Mouse (Mus musculus) heart, postnatal 0 days (tissue): ENCODE measurements around the gene Foxg1. TPM values are rescaled to one million over a fixed set of nuclear protein-coding genes. Genes with fewer than 3 reads are reported as not detected.
A peak's percentile ranks its signal among the peaks of the same experiment; 100 is the strongest.

ENCODE experiments used
- ATAC-seq: fragments of 200-750 bp; cut with Nextera tagmentation; 2 replicates; pipeline ENCODE4 v1.8.0; 2017; ENCODE audit warnings: low read depth, moderate number of reproducible peaks, moderate library complexity; ENCODE audit not compliant: insufficient read depth
- DNase-seq: peaks from one replicate; pipeline ENCODE4 v3.0.0-alpha.2; 2016; ENCODE audit warnings: low spot score
- H3K27ac ChIP-seq: fragments of 300-500 bp; sonication (generic); 2 replicates; pipeline ENCODE4 v1.5.1; 2014; ENCODE audit warnings: low read depth, mild to moderate bottlenecking
- H3K27me3 ChIP-seq: fragments of 300-500 bp; sonication (generic); 2 replicates; pipeline ENCODE4 v1.6.1; 2014; ENCODE audit warnings: low read length, mixed read lengths; ENCODE audit not compliant: control insufficient read depth, insufficient read depth
- H3K36me3 ChIP-seq: fragments of 300-500 bp; sonication (generic); replicated peaks from 2 replicates; pipeline ENCODE4 v1.6.1; 2014; ENCODE audit warnings: low read length, mixed read lengths; ENCODE audit not compliant: control insufficient read depth, insufficient read depth
- H3K4me1 ChIP-seq: fragments of 300-500 bp; sonication (generic); 2 replicates; pipeline ENCODE4 v1.6.1; 2014; ENCODE audit warnings: antibody characterized with exemption; ENCODE audit not compliant: control insufficient read depth, insufficient read depth
- H3K4me2 ChIP-seq: fragments of 300-500 bp; sonication (generic); 2 replicates; pipeline ENCODE4 v1.6.1; 2014; ENCODE audit warnings: low read depth, mild to moderate bottlenecking, low read length, moderate library complexity
- H3K4me3 ChIP-seq: fragments of 300-500 bp; sonication (generic); 2 replicates; pipeline ENCODE4 v1.5.1; 2014; ENCODE audit warnings: low read depth, low read length
- H3K9ac ChIP-seq: fragments of 300-500 bp; sonication (generic); replicated peaks from 2 replicates; pipeline ENCODE4 v1.6.1; 2014; ENCODE audit warnings: low read depth, low read length, mixed read lengths
- H3K9me3 ChIP-seq: fragments of 300-500 bp; sonication (generic); replicated peaks from 2 replicates; pipeline ENCODE4 v1.6.1; 2016; ENCODE audit warnings: low read length; ENCODE audit not compliant: control insufficient read depth
- CTCF ChIP-seq: IDR thresholded peaks from 2 replicates; pipeline ENCODE4 v1.5.1; 2016; ENCODE audit warnings: antibody characterized with exemption, control low read depth, low read depth
- EP300 ChIP-seq: IDR thresholded peaks from 2 replicates; pipeline ENCODE4 v1.6.1; 2016; ENCODE audit warnings: antibody characterized with exemption, low read depth
- WGBS: fragments of 180-500 bp; shearing (Covaris S2); extraction: QIAGEN DNeasy Blood & Tissue Kit; methylation state at CpG from one replicate; pipeline ENCODE4 v1.1.7; 2014; 5-methylcytosine and 5-hydroxymethylcytosine counted together
- polyA plus RNA-seq: library from polyadenylated mRNA; unstranded; fragments of >200 nt; fragmentation: Nextera tagmentation; extraction: Ambion mirVana; gene quantifications from 2 replicates; pipeline ENCODE4 v1.2.1, GENCODE M21; 2015
- total RNA-seq: library from RNA; depleted of rRNA; stranded (reverse); fragments of >200 nt; gene quantifications from 2 replicates; pipeline ENCODE4 v1.2.3, GENCODE M21; 2014; ENCODE audit warnings: low replicate concordance

Gene Foxg1
- total and polyA plus RNA-seq, 2 experiments from 2014 or later, result not detected

GRCm38 (mm10) chr12:49373821-49374605 is 8.4 kb upstream of the Foxg1 start:
- no peak overlapping the region for H3K9ac ChIP-seq

GRCm38 (mm10) chr12:49374606-49374995 is 7.9 kb upstream of the Foxg1 start:
- DNase-seq (no peak), ATAC-seq (no peak)
- Histone ChIP-seq H3K27me3 (peaks cover 75% of the 10 kb centered on the region), H3K4me1 (no peaks in the 10 kb centered on the region), H3K27ac (no peak overlapping the region), H3K36me3 (no peaks in the 10 kb centered on the region), H3K4me3 (peak overlapping the region; percentile 43), H3K4me2 (peak overlapping the region; percentile 59), H3K9ac (no peak overlapping the region), H3K9me3 (no peaks in the 10 kb centered on the region)
- peak; percentile 47 for TF ChIP-seq CTCF
- no peak for TF ChIP-seq EP300
- under 1% methylated on average over 14 of the region's 14 CpGs for WGBS

More at GRCm38 (mm10) chr12:49373821-49374605, 8.4 kb upstream of the Foxg1 start:
- Histone ChIP-seq H3K4me1 (no peaks in the 10 kb centered on the region), H3K27me3 (peaks cover 69% of the 10 kb centered on the region), H3K4me3 (peak overlapping the region; percentile 43), H3K4me2 (peak overlapping the region; percentile 59), H3K27ac (no peak overlapping the region), H3K36me3 (no peaks in the 10 kb centered on the region), H3K9me3 (no peaks in the 10 kb centered on the region)
- WGBS, result 2% methylated on average over 24 of the region's 24 CpGs
- DNase-seq (no peak), ATAC-seq (no peak)
- TF ChIP-seq CTCF (no peak), EP300 (no peak)

GRCm38 (mm10) chr12:49375427-49376317 is 6.8 kb upstream of the Foxg1 start:
- WGBS, result 4% methylated on average over 15 of the region's 15 CpGs
- TF ChIP-seq EP300 (no peak), CTCF (no peak)
- H3K9me3 ChIP-seq, result no peaks in the 10 kb centered on the region
- DNase-seq, result no peak
- H3K4me3 ChIP-seq, result no peak overlapping the region
- H3K36me3 ChIP-seq, result no peaks in the 10 kb centered on the region
- H3K27me3 ChIP-seq, result peaks cover 85% of the 10 kb centered on the region
- H3K27ac ChIP-seq, result no peak overlapping the region
- H3K4me2 ChIP-seq, result no peak overlapping the region
- no peak overlapping the region for H3K9ac ChIP-seq
- H3K4me1 ChIP-seq, result no peaks in the 10 kb centered on the region
- ATAC-seq, result no peak

- Histone ChIP-seq H3K4me3 (no peak overlapping the region), H3K4me2 (no peak overlapping the region), H3K27me3 (peaks cover 93% of the 10 kb centered on the region), H3K9me3 (no peaks in the 10 kb centered on the region), H3K27ac (no peak overlapping the region), H3K36me3 (no peaks in the 10 kb centered on the region), H3K4me1 (no peaks in the 10 kb centered on the region), H3K9ac (no peak overlapping the region)
- no peak for TF ChIP-seq CTCF
- TF ChIP-seq EP300, result no peak
- DNase-seq (no peak), ATAC-seq (no peak)
- WGBS, result 5% methylated on average over 19 of the region's 19 CpGs
These were observed 6.0 kb upstream of the Foxg1 start for GRCm38 (mm10) chr12:49376318-49376992.

GRCm38 (mm10) chr12:49377281-49377970 is 5.0 kb upstream of the Foxg1 start:
- 2% methylated on average over 15 of the region's 15 CpGs for WGBS
- no peak overlapping the region for H3K4me3 ChIP-seq
- no peaks in the 10 kb centered on the region for H3K4me1 ChIP-seq
- H3K4me2 ChIP-seq, result no peak overlapping the region
- H3K9me3 ChIP-seq, result no peaks in the 10 kb centered on the region
- no peak for TF ChIP-seq EP300
- no peak overlapping the region for H3K27ac ChIP-seq
- no peaks in the 10 kb centered on the region for H3K36me3 ChIP-seq
- ATAC-seq, result no peak
- peaks cover 99% of the 10 kb centered on the region for H3K27me3 ChIP-seq
- no peak for DNase-seq
- H3K9ac ChIP-seq, result no peak overlapping the region
